Mouse (Mus musculus): Measurements from ENCODE around the gene Fstl4. TPM values are rescaled to one million over a fixed set of nuclear protein-coding genes. Genes with fewer than 3 reads are reported as not detected.

Fstl4 gene
- polyA plus RNA-seq, 1 experiment from 2014 or later = 2.3 TPM

- peaks cover 9% of the 10 kb centered on the region for H3K4me1 ChIP-seq
- WGBS = 69% methylated on average over 2 of the region's 2 CpGs
- H3K4me3 ChIP-seq = no peak overlapping the region
- no peaks in the 10 kb centered on the region for H3K36me3 ChIP-seq (ENCODE audit: poor library complexity, severe bottlenecking)
- H3K9me3 ChIP-seq (replicated peaks) = no peaks in the 10 kb centered on the region
- no peak overlapping the region for H3K27ac ChIP-seq
- no peak for ATAC-seq
- no peak overlapping the region for H3K9ac ChIP-seq
- no peaks in the 10 kb centered on the region for H3K27me3 ChIP-seq
- H3K4me2 ChIP-seq = no peak overlapping the region
Measured at GRCm38 (mm10) chr11:52924196-52924595, 159.8 kb downstream of the Fstl4 start.

GRCm38 (mm10) chr11:52928321-52928720 is 163.9 kb downstream of the Fstl4 start:
- 92% methylated on average over 4 of the region's 4 CpGs for WGBS
- no peak for ATAC-seq

GRCm38 (mm10) chr11:52939336-52940070 is 175.1 kb downstream of the Fstl4 start:
- no peak overlapping the region for H3K9ac ChIP-seq
- no peak overlapping the region for H3K4me2 ChIP-seq
- H3K27me3 ChIP-seq = no peaks in the 10 kb centered on the region
- no peak overlapping the region for H3K27ac ChIP-seq
- H3K4me3 ChIP-seq = no peak overlapping the region
- no peak for ATAC-seq
- 0 out of 2 replicates have a peak, but pooled peaks cover 6% of the 10 kb centered on the region for H3K4me1 ChIP-seq
- H3K9me3 ChIP-seq (replicated peaks) = no peaks in the 10 kb centered on the region
- no peaks in the 10 kb centered on the region for H3K36me3 ChIP-seq (ENCODE audit: poor library complexity, severe bottlenecking)
- WGBS = 65% methylated on average over 12 of the region's 12 CpGs

More at GRCm38 (mm10) chr11:52928321-52928720, 163.9 kb downstream of the Fstl4 start:
- no peak overlapping the region for H3K4me3 ChIP-seq
- H3K4me2 ChIP-seq = no peak overlapping the region
- no peak overlapping the region for H3K9ac ChIP-seq
- H3K36me3 ChIP-seq (ENCODE audit: poor library complexity, severe bottlenecking) = no peaks in the 10 kb centered on the region
- no peaks in the 10 kb centered on the region for H3K4me1 ChIP-seq
- H3K27ac ChIP-seq = no peak overlapping the region
- no peaks in the 10 kb centered on the region for H3K9me3 ChIP-seq (replicated peaks)
- no peaks in the 10 kb centered on the region for H3K27me3 ChIP-seq

- H3K4me3 ChIP-seq = no peak overlapping the region
- ATAC-seq = no peak
- H3K9ac ChIP-seq = no peak overlapping the region
- H3K27me3 ChIP-seq = no peaks in the 10 kb centered on the region
- H3K27ac ChIP-seq = no peak overlapping the region
- 0 out of 2 replicates have a peak, but pooled peaks cover 6% of the 10 kb centered on the region for H3K4me1 ChIP-seq
- no peaks in the 10 kb centered on the region for H3K36me3 ChIP-seq (ENCODE audit: poor library complexity, severe bottlenecking)
- H3K9me3 ChIP-seq (replicated peaks) = no peaks in the 10 kb centered on the region
- 83% methylated on average over 6 of the region's 6 CpGs for WGBS
- H3K4me2 ChIP-seq = no peak overlapping the region
Measured at GRCm38 (mm10) chr11:52942967-52943366, 178.5 kb downstream of the Fstl4 start.

- no peaks in the 10 kb centered on the region for H3K4me1 ChIP-seq
- H3K9ac ChIP-seq = no peak overlapping the region
- no peak overlapping the region for H3K4me3 ChIP-seq
- no peak overlapping the region for H3K4me2 ChIP-seq
- no peaks in the 10 kb centered on the region for H3K36me3 ChIP-seq (ENCODE audit: poor library complexity, severe bottlenecking)
- no peaks in the 10 kb centered on the region for H3K9me3 ChIP-seq (replicated peaks)
- ATAC-seq = no peak
- no peak overlapping the region for H3K27ac ChIP-seq
- H3K27me3 ChIP-seq = no peaks in the 10 kb centered on the region
- whole genome bisulfite sequencing = 92% methylated on average over 3 of the region's 3 CpGs
Measured at GRCm38 (mm10) chr11:52954995-52955394, 190.6 kb downstream of the Fstl4 start.

- H3K9ac ChIP-seq = no peak overlapping the region
Measured at GRCm38 (mm10) chr11:52968809-52969208, 204.4 kb downstream of the Fstl4 start.

GRCm38 (mm10) chr11:52970396-52970795 is 206.0 kb downstream of the Fstl4 start:
- WGBS = 50% methylated on average over 6 of the region's 6 CpGs

More at GRCm38 (mm10) chr11:52968809-52969208, 204.4 kb downstream of the Fstl4 start:
- ATAC-seq = no peak
- Histone ChIP-seq H3K4me3 (no peak overlapping the region), H3K4me1 (no peaks in the 10 kb centered on the region), H3K9me3 (replicated peaks) (no peaks in the 10 kb centered on the region), H3K27ac (no peak overlapping the region), H3K4me2 (no peak overlapping the region), H3K27me3 (no peaks in the 10 kb centered on the region), H3K36me3 (ENCODE audit: poor library complexity, severe bottlenecking) (no peaks in the 10 kb centered on the region)
- 83% methylated on average over 9 of the region's 9 CpGs for WGBS

GRCm38 (mm10) chr11:52986986-52987385 is 222.6 kb downstream of the Fstl4 start:
- Histone ChIP-seq H3K36me3 (ENCODE audit: poor library complexity, severe bottlenecking) (no peaks in the 10 kb centered on the region), H3K27me3 (no peaks in the 10 kb centered on the region), H3K4me3 (no peak overlapping the region), H3K9ac (no peak overlapping the region), H3K9me3 (replicated peaks) (no peaks in the 10 kb centered on the region), H3K4me1 (no peaks in the 10 kb centered on the region), H3K27ac (no peak overlapping the region), H3K4me2 (no peak overlapping the region)
- WGBS = 91% methylated on average over 8 of the region's 8 CpGs
- no peak for ATAC-seq

More at GRCm38 (mm10) chr11:52970396-52970795, 206.0 kb downstream of the Fstl4 start:
- no peak overlapping the region for H3K27ac ChIP-seq
- H3K4me3 ChIP-seq = no peak overlapping the region
- H3K4me2 ChIP-seq = no peak overlapping the region
- no peaks in the 10 kb centered on the region for H3K27me3 ChIP-seq
- H3K36me3 ChIP-seq (ENCODE audit: poor library complexity, severe bottlenecking) = no peaks in the 10 kb centered on the region
- no peak overlapping the region for H3K9ac ChIP-seq
- no peaks in the 10 kb centered on the region for H3K4me1 ChIP-seq
- no peaks in the 10 kb centered on the region for H3K9me3 ChIP-seq (replicated peaks)
- no peak for ATAC-seq

- ATAC-seq = no peak
- no peak overlapping the region for H3K27ac ChIP-seq
- 91% methylated on average over 5 of the region's 5 CpGs for WGBS
Measured at GRCm38 (mm10) chr11:52994688-52995087, 230.3 kb downstream of the Fstl4 start.

GRCm38 (mm10) chr11:52996434-52997093 is 232.1 kb downstream of the Fstl4 start:
- H3K36me3 ChIP-seq (ENCODE audit: poor library complexity, severe bottlenecking) = no peaks in the 10 kb centered on the region
- 76% methylated on average over 16 of the region's 16 CpGs for WGBS
- no peak for ATAC-seq

More at GRCm38 (mm10) chr11:52994688-52995087, 230.3 kb downstream of the Fstl4 start:
- Histone ChIP-seq H3K9me3 (replicated peaks) (peaks cover 4% of the 10 kb centered on the region; the same call in 1 of the 2 replicates), H3K4me1 (no peaks in the 10 kb centered on the region), H3K4me2 (no peak overlapping the region), H3K4me3 (no peak overlapping the region), H3K9ac (no peak overlapping the region), H3K36me3 (ENCODE audit: poor library complexity, severe bottlenecking) (no peaks in the 10 kb centered on the region), H3K27me3 (no peaks in the 10 kb centered on the region)

GRCm38 (mm10) chr11:52997421-52997820 is 233.0 kb downstream of the Fstl4 start:
- Histone ChIP-seq H3K27me3 (no peaks in the 10 kb centered on the region), H3K4me3 (no peak overlapping the region), H3K4me1 (no peaks in the 10 kb centered on the region), H3K36me3 (ENCODE audit: poor library complexity, severe bottlenecking) (no peaks in the 10 kb centered on the region), H3K4me2 (no peak overlapping the region), H3K9me3 (replicated peaks) (peaks cover 4% of the 10 kb centered on the region; the same call in 1 of the 2 replicates), H3K9ac (no peak overlapping the region), H3K27ac (no peak overlapping the region)
- WGBS = 42% methylated on average over 4 of the region's 4 CpGs
- ATAC-seq = no peak

More at GRCm38 (mm10) chr11:52996434-52997093, 232.1 kb downstream of the Fstl4 start:
- H3K27ac ChIP-seq = no peak overlapping the region
- H3K9ac ChIP-seq = no peak overlapping the region
- no peak overlapping the region for H3K4me3 ChIP-seq
- H3K9me3 ChIP-seq (replicated peaks) = peaks cover 4% of the 10 kb centered on the region; the same call in 1 of the 2 replicates
- no peaks in the 10 kb centered on the region for H3K27me3 ChIP-seq
- H3K4me2 ChIP-seq = no peak overlapping the region
- no peaks in the 10 kb centered on the region for H3K4me1 ChIP-seq

- Histone ChIP-seq H3K9me3 (replicated peaks) (peaks cover 4% of the 10 kb centered on the region; the same call in 1 of the 2 replicates), H3K36me3 (ENCODE audit: poor library complexity, severe bottlenecking) (no peaks in the 10 kb centered on the region), H3K9ac (no peak overlapping the region), H3K27ac (no peak overlapping the region), H3K4me1 (no peaks in the 10 kb centered on the region), H3K4me2 (no peak overlapping the region), H3K27me3 (no peaks in the 10 kb centered on the region), H3K4me3 (no peak overlapping the region)
- 85% methylated on average over 11 of the region's 11 CpGs for WGBS
- no peak for ATAC-seq
Measured at GRCm38 (mm10) chr11:53000226-53000625, 235.8 kb downstream of the Fstl4 start.

All from forebrain, embryonic 13.5 days (tissue).